In genomic region chr2:28180053-28180452, GRCm38 (mm10) we compare ENCODE assay signal across 26 mouse cellular contexts. TPM values are rescaled to one million over a fixed set of nuclear protein-coding genes. Genes with fewer than 3 reads are reported as not detected.
DNase-seq lines count a peak whose midpoint lies in the region; ATAC-seq and TF ChIP-seq lines count a peak whose summit lies in the region.
"Had no signal": no experiment of that assay in that cellular context is flagged by ENCODE, and none has a peak within 500 bp of the region (broad histone marks: within the 10 kb centered on the region; RNA-seq: fewer than 3 reads in every experiment).

No protein-coding gene starts in this region.

- H3K27me3 ChIP-seq in midbrain, embryonic 11.5 days (ENCODE audit: control insufficient read depth, insufficient read depth, low read length) = no peaks in the 10 kb centered on the region
- H3K27me3 ChIP-seq in midbrain, postnatal 0 days (ENCODE audit: insufficient read depth, low read length) = no peaks in the 10 kb centered on the region
- no peaks in the 10 kb centered on the region for H3K27me3 ChIP-seq in splenic B cell, adult 2 months (ENCODE audit: control insufficient read depth, insufficient read depth, low read length, poor library complexity, severe bottlenecking)
- H3K27me3 ChIP-seq: midbrain, embryonic 13.5 days; neural tube, embryonic 13.5 days had no signal

- H3K9ac ChIP-seq in midbrain, embryonic 11.5 days (ENCODE audit: low read length) = no peak overlapping the region
- no peak overlapping the region for H3K9ac ChIP-seq in midbrain, postnatal 0 days (replicated peaks; ENCODE audit: low read length, poor library complexity, severe bottlenecking)
- H3K9ac ChIP-seq: midbrain, embryonic 13.5 days; neural tube, embryonic 13.5 days had no signal

- H3K27ac ChIP-seq in midbrain, embryonic 11.5 days (ENCODE audit: low read depth, low read length) = no peak overlapping the region
- no peak overlapping the region for H3K27ac ChIP-seq in midbrain, postnatal 0 days (ENCODE audit: low read depth, low read length)
- H3K27ac ChIP-seq: forebrain, embryonic 10.5 days; left cerebral cortex, adult 2 months; midbrain, embryonic 13.5 days; neural tube, embryonic 13.5 days had no signal

- no peaks in the 10 kb centered on the region for H3K9me3 ChIP-seq in midbrain, embryonic 11.5 days (ENCODE audit: control insufficient read depth, low read length)
- H3K9me3 ChIP-seq in midbrain, postnatal 0 days (ENCODE audit: low read length) = no peaks in the 10 kb centered on the region
- H3K9me3 ChIP-seq: forebrain, embryonic 10.5 days; midbrain, embryonic 13.5 days had no signal

- TF ChIP-seq CTCF in midbrain, postnatal 0 days (IDR thresholded peaks at IDR 0.05) = no peak

- H3K36me3 ChIP-seq in midbrain, embryonic 11.5 days (ENCODE audit: control insufficient read depth, insufficient read depth, low read length) = no peaks in the 10 kb centered on the region
- no peaks in the 10 kb centered on the region for H3K36me3 ChIP-seq in midbrain, postnatal 0 days (ENCODE audit: insufficient read depth, low read length)
- H3K36me3 ChIP-seq in splenic B cell, adult 2 months (ENCODE audit: control insufficient read depth, insufficient read depth, low read length, poor library complexity, severe bottlenecking) = no peaks in the 10 kb centered on the region
- H3K36me3 ChIP-seq: forebrain, embryonic 10.5 days; midbrain, embryonic 13.5 days; neural tube, embryonic 13.5 days had no signal

- H3K4me3 ChIP-seq in midbrain, embryonic 11.5 days (ENCODE audit: low read depth, low read length) = no peak overlapping the region
- H3K4me3 ChIP-seq in midbrain, postnatal 0 days (ENCODE audit: low read depth, low read length) = no peak overlapping the region
- H3K4me3 ChIP-seq: forebrain, embryonic 10.5 days; left cerebral cortex, adult 2 months; midbrain, embryonic 13.5 days; neural tube, embryonic 13.5 days had no signal

- peak; percentile 17 for DNase-seq in midbrain, embryonic 11.5 days (ENCODE audit: low spot score, missing footprints)
- DNase-seq in midbrain, postnatal 0 days (ENCODE audit: low spot score) = no peak
- peak; percentile 6 for DNase-seq in T-cell, adult 2 months (ENCODE audit: low spot score)
- peak; percentile 20 for DNase-seq in induced T-regulatory cell, adult 2 months (ENCODE audit: low read depth)
- DNase-seq in splenic B cell, adult 2 months (ENCODE audit: low read depth, low spot score) = peak; percentile 10
- no peak for DNase-seq in right cerebral cortex, postnatal 14 days
- DNase-seq in urinary bladder, postnatal 14 days (ENCODE audit: low spot score) = no peak
- no peak for DNase-seq in right cerebral cortex, postnatal 4 days
- DNase-seq: adrenal gland, adult 2 months; cerebellum, adult 11-12 months; cerebellum, postnatal 10 days; gastrocnemius, postnatal 25 days; heart, postnatal 4 days; kidney, postnatal 36 days; left cerebral cortex, postnatal 4 days; lung, adult 18-20 months; right cerebral cortex, adult 18-20 months; thymus, postnatal 14 days had no signal

- 0 out of 2 replicates have a peak, but pooled peaks cover 2% of the 10 kb centered on the region for H3K4me1 ChIP-seq in midbrain, embryonic 11.5 days (ENCODE audit: control insufficient read depth, insufficient read depth, low read length)
- H3K4me1 ChIP-seq in midbrain, postnatal 0 days (ENCODE audit: insufficient read depth, low read length) = no peaks in the 10 kb centered on the region
- H3K4me1 ChIP-seq: neural tube, embryonic 13.5 days had no signal

- no peak overlapping the region for H3K4me2 ChIP-seq in midbrain, embryonic 11.5 days
- H3K4me2 ChIP-seq in midbrain, postnatal 0 days (ENCODE audit: low read depth, low read length, poor library complexity, severe bottlenecking) = no peak overlapping the region
- H3K4me2 ChIP-seq: midbrain, embryonic 13.5 days; neural tube, embryonic 13.5 days had no signal

- no peak for ATAC-seq in midbrain, embryonic 11.5 days (ENCODE audit: low FRiP score)
- no peak for ATAC-seq in midbrain, postnatal 0 days (ENCODE audit: low FRiP score)
- ATAC-seq: forebrain, embryonic 16.5 days; hindbrain, embryonic 16.5 days; intestine, embryonic 16.5 days; midbrain, embryonic 13.5 days; Patski had no signal

- 86% methylated on average over 3 of the region's 3 CpGs for WGBS in midbrain, embryonic 11.5 days
- 83% methylated on average over 3 of the region's 3 CpGs for WGBS in midbrain, postnatal 0 days

RNA-seq across cellular contexts. Expression of gene Olfm1, which starts 12.7 kb away (rescaled TPM):
- polyA plus RNA-seq in midbrain, embryonic 11.5 days (2014; fragmentation: Nextera tagmentation; extraction: Ambion mirVana) = 60.7 and 68.6 TPM in 2 replicates
- total RNA-seq in midbrain, postnatal 0 days (2014; rRNA removed) = 486 and 500 TPM in 2 replicates
- 426 and 440 TPM in 2 replicates for polyA plus RNA-seq in midbrain, postnatal 0 days (2015; fragmentation: Nextera tagmentation; extraction: Ambion mirVana)

Comparison
In these comparisons a context has a peak if more than half of its experiments do, and no peak if none do; other contexts are left out.
1. DNase-seq: peak in midbrain, embryonic 11.5 days (single experiment), T-cell, adult 2 months (single experiment), induced T-regulatory cell, adult 2 months (single experiment) and splenic B cell, adult 2 months (single experiment); none in midbrain, postnatal 0 days (single experiment), right cerebral cortex, postnatal 14 days (single experiment), urinary bladder, postnatal 14 days (single experiment) and right cerebral cortex, postnatal 4 days (single experiment).